Mouse (Mus musculus): ENCODE data around the gene Cpa4. TPM values are rescaled to one million over a fixed set of nuclear protein-coding genes. Genes with fewer than 3 reads are reported as not detected.

Cpa4 gene
- polyA plus RNA-seq, 2 experiments, result 0.05 to 0.07 TPM

GRCm38 (mm10) chr6:30556080-30556479 is 12.1 kb upstream of the Cpa4 start:
- peaks cover 7% of the 10 kb centered on the region for H3K27me3 ChIP-seq (ENCODE audit: control insufficient read depth, insufficient read depth, low read length)
- no peak overlapping the region for H3K27ac ChIP-seq
- TF ChIP-seq CTCF (IDR thresholded peaks at IDR 0.05; ENCODE audit: low read depth), result no peak
- TF ChIP-seq EP300 (IDR thresholded peaks at IDR 0.05; ENCODE audit: low read depth), result no peak
- 24% methylated on average over 4 of the region's 9 CpGs for WGBS (ENCODE audit: insufficient replicate concordance)
- H3K4me3 ChIP-seq (ENCODE audit: insufficient read depth in 1 of 2, low read depth in 2 of 2, low read length in 2 of 2), result no peak overlapping the region
- no peak for ATAC-seq (ENCODE audit: insufficient read depth)
- no peaks in the 10 kb centered on the region for H3K36me3 ChIP-seq (replicated peaks; ENCODE audit: control insufficient read depth, insufficient read depth, low read depth)
- H3K9me3 ChIP-seq (ENCODE audit: control insufficient read depth, low read length), result no peaks in the 10 kb centered on the region
- no peak overlapping the region for H3K4me2 ChIP-seq (ENCODE audit: low read depth)
- no peak overlapping the region for H3K9ac ChIP-seq (replicated peaks)
- 0 out of 4 replicates have a peak, but pooled peaks cover 0 to 2% of the 10 kb centered on the region in 2 experiments for H3K4me1 ChIP-seq (replicated peaks; ENCODE audit: control insufficient read depth in 2 of 2, insufficient read depth in 2 of 2, low read length in 1 of 2)
- DNase-seq (ENCODE audit: low read depth in 3 of 3, low spot score in 3 of 3), result no peak

- H3K27me3 ChIP-seq (ENCODE audit: control insufficient read depth, insufficient read depth, low read length), result no peaks in the 10 kb centered on the region
- H3K27ac ChIP-seq, result no peak overlapping the region
- no peaks in the 10 kb centered on the region for H3K36me3 ChIP-seq (replicated peaks; ENCODE audit: control insufficient read depth, insufficient read depth, low read depth)
- TF ChIP-seq EP300 (IDR thresholded peaks at IDR 0.05; ENCODE audit: low read depth) (no peak), CTCF (IDR thresholded peaks at IDR 0.05; ENCODE audit: low read depth) (no peak)
- H3K9me3 ChIP-seq (ENCODE audit: control insufficient read depth, low read length), result no peaks in the 10 kb centered on the region
- H3K4me3 ChIP-seq (ENCODE audit: insufficient read depth in 1 of 2, low read depth in 2 of 2, low read length in 2 of 2), result no peak overlapping the region
- WGBS (ENCODE audit: insufficient replicate concordance), result 32% methylated on average over 1 of the region's 1 CpGs
- ATAC-seq (ENCODE audit: insufficient read depth) (no peak), DNase-seq (ENCODE audit: low read depth in 3 of 3, low spot score in 3 of 3) (no peak)
- no peak overlapping the region for H3K9ac ChIP-seq (replicated peaks)
- H3K4me1 ChIP-seq (replicated peaks; ENCODE audit: control insufficient read depth in 2 of 2, insufficient read depth in 2 of 2, low read length in 1 of 2), result no peaks in the 10 kb centered on the region
- no peak overlapping the region for H3K4me2 ChIP-seq (ENCODE audit: low read depth)
Observed at GRCm38 (mm10) chr6:30559726-30560125, 8.4 kb upstream of the Cpa4 start.

- Histone ChIP-seq H3K27ac (no peak overlapping the region), H3K9ac (replicated peaks) (no peak overlapping the region), H3K27me3 (ENCODE audit: control insufficient read depth, insufficient read depth, low read length) (no peaks in the 10 kb centered on the region), H3K4me2 (ENCODE audit: low read depth) (no peak overlapping the region), H3K9me3 (ENCODE audit: control insufficient read depth, low read length) (no peaks in the 10 kb centered on the region), H3K4me3 (ENCODE audit: insufficient read depth in 1 of 2, low read depth in 2 of 2, low read length in 2 of 2) (no peak overlapping the region), H3K36me3 (replicated peaks; ENCODE audit: control insufficient read depth, insufficient read depth, low read depth) (no peaks in the 10 kb centered on the region), H3K4me1 (replicated peaks; ENCODE audit: control insufficient read depth in 2 of 2, insufficient read depth in 2 of 2, low read length in 1 of 2) (no peaks in the 10 kb centered on the region)
- DNase-seq (ENCODE audit: low read depth in 3 of 3, low spot score in 3 of 3) (no peak), ATAC-seq (ENCODE audit: insufficient read depth) (no peak)
- no peak for TF ChIP-seq EP300 (IDR thresholded peaks at IDR 0.05; ENCODE audit: low read depth)
- no peak for TF ChIP-seq CTCF (IDR thresholded peaks at IDR 0.05; ENCODE audit: low read depth)
- WGBS (ENCODE audit: insufficient replicate concordance), result 39% methylated on average over 4 of the region's 4 CpGs
Observed at GRCm38 (mm10) chr6:30562132-30562531, 6.0 kb upstream of the Cpa4 start.

- DNase-seq (ENCODE audit: low read depth in 3 of 3, low spot score in 3 of 3) (no peak), ATAC-seq (ENCODE audit: insufficient read depth) (no peak)
- H3K4me3 ChIP-seq (ENCODE audit: insufficient read depth in 1 of 2, low read depth in 2 of 2, low read length in 2 of 2), result no peak overlapping the region
- no peak overlapping the region for H3K4me2 ChIP-seq (ENCODE audit: low read depth)
- H3K36me3 ChIP-seq (replicated peaks; ENCODE audit: control insufficient read depth, insufficient read depth, low read depth), result no peaks in the 10 kb centered on the region
- no peak overlapping the region for H3K27ac ChIP-seq
- H3K9me3 ChIP-seq (ENCODE audit: control insufficient read depth, low read length), result no peaks in the 10 kb centered on the region
- no peaks in the 10 kb centered on the region for H3K27me3 ChIP-seq (ENCODE audit: control insufficient read depth, insufficient read depth, low read length)
- H3K9ac ChIP-seq (replicated peaks), result no peak overlapping the region
- WGBS (ENCODE audit: insufficient replicate concordance), result 49% methylated on average over 6 of the region's 6 CpGs
- no peaks in the 10 kb centered on the region for H3K4me1 ChIP-seq (replicated peaks; ENCODE audit: control insufficient read depth in 2 of 2, insufficient read depth in 2 of 2, low read length in 1 of 2)
- TF ChIP-seq CTCF (IDR thresholded peaks at IDR 0.05; ENCODE audit: low read depth) (no peak), EP300 (IDR thresholded peaks at IDR 0.05; ENCODE audit: low read depth) (no peak)
Observed at GRCm38 (mm10) chr6:30563575-30563974, 4.6 kb upstream of the Cpa4 start.

GRCm38 (mm10) chr6:30564051-30564450 is 4.1 kb upstream of the Cpa4 start:
- H3K4me3 ChIP-seq (ENCODE audit: insufficient read depth in 1 of 2, low read depth in 2 of 2, low read length in 2 of 2), result no peak overlapping the region
- ATAC-seq (ENCODE audit: insufficient read depth) (no peak), DNase-seq (ENCODE audit: low read depth in 3 of 3, low spot score in 3 of 3) (no peak)
- 80% methylated on average over 6 of the region's 6 CpGs for WGBS (ENCODE audit: insufficient replicate concordance)
- H3K9ac ChIP-seq (replicated peaks), result no peak overlapping the region
- H3K4me2 ChIP-seq (ENCODE audit: low read depth), result no peak overlapping the region
- no peaks in the 10 kb centered on the region for H3K27me3 ChIP-seq (ENCODE audit: control insufficient read depth, insufficient read depth, low read length)
- no peaks in the 10 kb centered on the region for H3K36me3 ChIP-seq (replicated peaks; ENCODE audit: control insufficient read depth, insufficient read depth, low read depth)
- no peaks in the 10 kb centered on the region for H3K9me3 ChIP-seq (ENCODE audit: control insufficient read depth, low read length)
- H3K4me1 ChIP-seq (replicated peaks; ENCODE audit: control insufficient read depth in 2 of 2, insufficient read depth in 2 of 2, low read length in 1 of 2), result no peaks in the 10 kb centered on the region
- TF ChIP-seq CTCF (IDR thresholded peaks at IDR 0.05; ENCODE audit: low read depth) (no peak), EP300 (IDR thresholded peaks at IDR 0.05; ENCODE audit: low read depth) (no peak)
- no peak overlapping the region for H3K27ac ChIP-seq
